Mouse (Mus musculus) embryonic fibroblast, embryonic 13.5 days (primary cell): Measurements from ENCODE around the gene E2f4.

Source experiments
- CTCF ChIP-seq: IDR thresholded peaks from 2 replicates; pipeline ENCODE4 v1.5.1; 2011; ENCODE audit warnings: mild to moderate bottlenecking, control low read depth, low read length, moderate library complexity, borderline replicate concordance; ENCODE audit not compliant: insufficient read depth
- POLR2A ChIP-seq: IDR thresholded peaks from 2 replicates; pipeline ENCODE4 v1.6.1; 2011; ENCODE audit warnings: low read depth, mild to moderate bottlenecking, control low read depth, low read length, moderate library complexity

GRCm38 (mm10) chr8:105315073-105315769, 17.8 kb downstream of the E2f4 start:
- TF ChIP-seq POLR2A, result no peak
- TF ChIP-seq CTCF, result no peak
